Mouse (Mus musculus) intestine, postnatal 0 days (tissue): Measurements from ENCODE around the gene Zfp85. TPM values are rescaled to one million over a fixed set of nuclear protein-coding genes. Genes with fewer than 3 reads are reported as not detected.
A peak's percentile ranks its signal among the peaks of the same experiment; 100 is the strongest.
"Not testable (repeated sequence)": the region's sequence is repeated elsewhere in the genome, so short reads cannot be mapped to it uniquely, and the experiment has no call there.

Source experiments
- ATAC-seq: fragments of 200-750 bp; cut with Nextera tagmentation; 2 replicates; pipeline ENCODE4 v1.8.0; 2017; ENCODE audit warnings: mild to moderate bottlenecking, moderate TSS enrichment, moderate library complexity
- H3K27ac ChIP-seq: fragments of 300-500 bp; sonication (generic); 2 replicates; pipeline ENCODE4 v1.5.1; 2014; ENCODE audit warnings: mild to moderate bottlenecking, low read depth, low read length, moderate library complexity
- H3K27me3 ChIP-seq: fragments of 300-500 bp; sonication (generic); replicated peaks from 2 replicates; pipeline ENCODE4 v1.6.1; 2014; ENCODE audit warnings: low read length, mixed read lengths; ENCODE audit not compliant: control insufficient read depth, insufficient read depth
- H3K36me3 ChIP-seq: fragments of 300-500 bp; sonication (generic); 2 replicates; pipeline ENCODE4 v1.6.1; 2014; ENCODE audit warnings: mild to moderate bottlenecking, moderate library complexity; ENCODE audit not compliant: control insufficient read depth, insufficient read depth
- H3K4me1 ChIP-seq: fragments of 300-500 bp; sonication (generic); replicated peaks from 2 replicates; pipeline ENCODE4 v1.6.1; 2014; ENCODE audit warnings: antibody characterized with exemption, low read length, mixed read lengths; ENCODE audit not compliant: control insufficient read depth, insufficient read depth
- H3K4me2 ChIP-seq: fragments of 300-500 bp; sonication (generic); replicated peaks from 2 replicates; pipeline ENCODE4 v1.6.1; 2014; ENCODE audit warnings: low read depth, mild to moderate bottlenecking, moderate library complexity
- H3K4me3 ChIP-seq: fragments of 300-500 bp; sonication (generic); 2 replicates; pipeline ENCODE4 v1.5.1; 2014; ENCODE audit warnings: low read depth, low read length
- H3K9ac ChIP-seq: fragments of 300-500 bp; sonication (generic); 2 replicates; pipeline ENCODE4 v1.6.1; 2014; ENCODE audit warnings: mild to moderate bottlenecking, low read depth, low read length
- H3K9me3 ChIP-seq: fragments of 300-500 bp; sonication (generic); 2 replicates; pipeline ENCODE4 v1.6.1; 2016; ENCODE audit warnings: mixed run types; ENCODE audit not compliant: control insufficient read depth
- CTCF ChIP-seq: sonication (generic); IDR thresholded peaks from 2 replicates; pipeline ENCODE4 v1.5.1; 2016; ENCODE audit warnings: low read depth, mild to moderate bottlenecking, control low read depth, antibody characterized with exemption, moderate library complexity
- WGBS: fragments of 180-500 bp; shearing (Covaris S2); extraction: QIAGEN DNeasy Blood & Tissue Kit; methylation state at CpG from one replicate; pipeline ENCODE4 v1.1.7; 2014; 5-methylcytosine and 5-hydroxymethylcytosine counted together
- polyA plus RNA-seq: library from polyadenylated mRNA; unstranded; fragments of >200 nt; fragmentation: Nextera tagmentation; extraction: Ambion mirVana; gene quantifications from 2 replicates; pipeline ENCODE4 v1.2.1, GENCODE M21; 2015

Gene Zfp85
- 1.8 and 1.9 TPM in 2 replicates for polyA plus RNA-seq

DNA sequence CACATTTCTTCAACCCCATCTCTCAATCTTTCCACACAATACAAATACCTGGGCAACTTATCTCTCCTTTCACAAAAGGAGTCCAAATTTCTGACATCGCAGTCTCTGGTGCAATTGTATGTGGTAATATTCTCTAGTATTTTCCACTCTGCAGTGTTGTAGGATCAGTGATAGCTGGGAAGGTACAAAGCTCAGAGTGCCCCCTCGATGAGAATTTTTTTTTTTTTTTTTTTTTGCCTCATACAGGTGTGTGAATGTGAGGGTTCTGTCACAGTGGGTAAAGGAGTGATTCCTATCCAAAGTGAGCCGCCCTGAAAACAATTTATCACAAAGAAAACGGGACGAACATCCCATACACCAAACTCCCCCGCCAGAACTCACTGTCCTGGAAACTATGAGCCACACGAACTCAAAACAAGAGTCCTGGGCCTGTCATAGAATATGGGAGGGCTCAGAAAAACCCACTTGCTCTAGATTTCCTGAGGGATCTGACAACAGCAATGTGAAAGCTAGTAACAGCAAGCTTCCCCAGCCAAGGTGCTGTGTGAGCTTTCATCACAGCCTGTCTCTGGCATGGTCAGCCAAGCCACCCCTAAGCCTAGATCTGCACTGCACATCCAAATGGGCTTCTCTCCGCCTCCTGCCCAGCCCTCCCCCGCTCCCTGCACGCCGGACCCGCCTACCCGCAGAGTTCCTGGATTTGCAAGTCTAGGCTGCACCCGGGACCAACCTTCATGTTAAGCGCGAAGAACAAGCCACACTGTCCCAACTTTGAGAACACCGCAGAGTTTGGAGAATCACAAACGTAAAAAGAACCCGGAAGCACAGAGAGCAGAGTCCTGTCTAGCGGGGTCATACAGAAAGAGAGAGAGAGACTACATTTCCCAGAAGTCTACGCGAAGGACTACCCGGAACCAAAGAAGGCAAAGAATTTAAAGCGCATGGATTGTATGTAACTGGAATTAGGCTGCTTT, at the start of gene Zfp85:
Gene Zfp85, minus strand, starts transcription at position 896 of the 974 bp plus-strand sequence.
- peak; percentile 90 for ATAC-seq

DNA sequence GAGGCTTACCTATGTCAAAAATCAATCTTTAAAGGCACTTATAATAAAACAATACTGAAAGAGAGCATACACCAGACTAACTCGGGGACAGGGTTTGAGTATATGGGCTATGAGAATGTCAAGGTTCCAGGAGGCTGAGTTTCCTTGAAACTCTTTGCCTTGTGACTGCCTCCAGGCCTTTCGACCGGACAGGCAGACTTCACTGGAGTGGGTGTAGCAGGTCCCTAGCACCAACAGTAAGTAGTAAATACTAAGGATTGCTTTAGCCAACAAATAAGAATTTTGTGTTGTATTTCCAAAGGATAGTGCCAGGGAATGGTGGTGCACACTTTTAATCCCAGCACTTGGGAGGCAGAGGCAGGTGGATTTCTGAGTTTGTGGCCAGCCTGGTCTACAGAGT, 44.1 kb upstream of the Zfp85 start:
- not testable (repeated sequence) for H3K4me2 ChIP-seq, H3K4me1 ChIP-seq, ATAC-seq, H3K36me3 ChIP-seq, H3K9me3 ChIP-seq, H3K27ac ChIP-seq, H3K4me3 ChIP-seq, H3K9ac ChIP-seq, H3K27me3 ChIP-seq
- 86% methylated on average over 3 of the region's 3 CpGs for WGBS

More for the DNA sequence above, at the start of gene Zfp85:
- Histone ChIP-seq H3K36me3 (no peaks in the 10 kb centered on the region), H3K4me3 (peak within 1 kb of the TSS; percentile 72), H3K27me3 (no peaks in the 10 kb centered on the region), H3K9me3 (no peaks in the 10 kb centered on the region), H3K4me1 (no peaks in the 10 kb centered on the region), H3K9ac (peak within 1 kb of the TSS; percentile 53), H3K4me2 (peak within 1 kb of the TSS; percentile 74), H3K27ac (peak within 1 kb of the TSS; percentile 68; the same call in 1 of the 2 replicates)
- TF ChIP-seq CTCF, result no peak
- 6% methylated on average over 24 of the region's 24 CpGs for WGBS

DNA sequence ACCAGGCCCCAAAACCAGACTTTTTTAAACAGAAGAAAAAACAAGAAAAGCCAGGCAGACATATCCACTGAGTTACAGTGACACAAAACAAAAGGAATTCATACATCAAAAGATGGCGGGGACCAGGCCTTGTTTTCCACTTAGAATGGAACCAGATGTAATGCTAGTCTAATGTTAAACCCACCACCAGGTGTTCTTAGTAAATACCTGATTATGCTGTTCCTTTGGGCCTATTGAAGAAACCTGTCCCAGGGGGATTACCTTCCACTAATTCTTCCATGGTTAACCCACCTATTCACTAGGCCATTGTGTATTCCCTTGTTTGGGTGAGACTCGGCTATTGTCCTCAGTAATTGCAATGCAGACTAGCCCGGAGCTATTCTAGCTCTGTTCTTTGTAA, 43.6 kb upstream of the Zfp85 start:
- H3K9me3 ChIP-seq, result no peaks in the 10 kb centered on the region
- H3K4me3 ChIP-seq, result no peak overlapping the region
- WGBS, result 89% methylated on average over 3 of the region's 3 CpGs

DNA sequence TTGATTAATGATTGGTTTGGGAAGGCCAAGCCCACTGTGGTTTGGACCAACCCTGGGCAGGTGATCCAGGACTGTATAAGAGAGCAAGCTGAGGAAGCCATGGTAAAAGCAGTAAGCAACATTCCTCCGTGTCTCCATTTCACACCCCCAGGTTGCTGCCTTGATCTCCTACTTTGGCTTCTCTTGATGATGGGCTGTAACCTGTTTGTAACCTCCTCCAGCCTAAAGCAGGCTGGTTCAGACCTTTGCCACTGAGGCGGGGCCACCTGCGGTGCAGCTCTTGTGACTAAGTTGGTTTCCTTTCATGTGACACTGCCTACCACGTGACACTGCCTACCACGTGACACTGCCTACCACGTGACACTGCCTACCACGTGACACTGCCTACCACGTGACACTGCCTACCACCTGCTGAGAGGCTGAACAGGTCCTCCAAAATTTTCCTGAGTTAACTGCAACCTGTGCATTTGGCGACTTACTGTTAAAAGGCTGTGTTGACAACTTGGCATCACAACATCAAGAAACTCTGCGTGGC, 37.0 kb upstream of the Zfp85 start:
- Histone ChIP-seq H3K36me3 (no peaks in the 10 kb centered on the region), H3K4me1 (no peaks in the 10 kb centered on the region), H3K4me3 (no peak overlapping the region), H3K27me3 (no peaks in the 10 kb centered on the region), H3K4me2 (no peak overlapping the region), H3K9me3 (no peaks in the 10 kb centered on the region), H3K9ac (no peak overlapping the region), H3K27ac (no peak overlapping the region)
- TF ChIP-seq CTCF, result no peak
- ATAC-seq, result no peak
- 92% methylated on average over 10 of the region's 10 CpGs for WGBS

More for the DNA sequence above, 43.6 kb upstream of the Zfp85 start:
- no peak overlapping the region for H3K9ac ChIP-seq
- H3K27me3 ChIP-seq, result no peaks in the 10 kb centered on the region
- no peak for TF ChIP-seq CTCF
- H3K36me3 ChIP-seq, result no peaks in the 10 kb centered on the region
- no peak for ATAC-seq
- H3K4me1 ChIP-seq, result no peaks in the 10 kb centered on the region
- no peak overlapping the region for H3K4me2 ChIP-seq
- no peak overlapping the region for H3K27ac ChIP-seq

DNA sequence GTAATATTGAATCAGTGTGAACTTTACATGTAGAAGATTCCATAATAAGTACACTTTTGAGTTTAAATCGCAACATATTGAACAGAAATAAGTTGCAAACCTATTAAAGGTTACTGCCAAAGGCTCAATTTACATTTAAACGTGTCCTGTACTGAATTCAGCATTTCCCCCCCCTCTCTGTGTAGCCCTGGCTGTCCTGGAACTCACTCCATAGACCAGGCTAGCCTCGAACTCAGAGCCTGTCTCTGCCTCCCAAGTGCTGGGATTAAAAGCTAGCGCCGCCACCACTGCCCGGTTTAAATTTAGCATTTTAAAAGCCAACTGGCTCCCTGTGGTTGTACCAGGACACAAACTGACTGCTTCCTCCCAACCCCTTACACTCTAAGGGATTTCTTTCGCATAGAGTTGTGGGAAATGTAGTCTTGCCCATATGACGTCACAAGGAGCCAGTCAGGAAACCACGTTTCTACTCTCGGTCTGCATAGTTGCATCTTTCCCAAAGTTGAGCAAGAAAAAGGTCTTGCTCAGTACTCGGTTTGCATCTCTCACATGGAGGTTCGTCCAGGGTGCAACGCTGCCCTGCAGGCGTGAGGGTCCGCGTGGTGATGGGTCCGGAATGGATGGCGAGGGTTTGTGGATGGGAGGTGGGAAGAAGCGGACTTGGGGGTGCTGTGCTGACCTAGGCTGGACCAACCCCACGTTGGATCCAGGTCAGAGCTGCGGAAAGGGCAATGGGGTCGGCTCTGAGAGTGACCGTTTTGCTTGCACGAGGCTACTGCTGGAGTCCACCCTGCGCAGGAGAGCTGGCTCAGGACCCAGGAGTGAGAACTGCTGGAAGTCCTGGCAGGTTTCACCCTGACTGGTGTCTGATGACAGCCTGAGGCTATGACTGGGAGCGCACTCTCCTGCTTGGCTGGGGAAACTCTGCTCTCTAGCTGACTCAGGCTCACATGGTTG, 24.5 kb upstream of the Zfp85 start, which contains the start of gene Zfp493:
Gene Zfp493, plus strand, starts transcription at position 429 of the 957 bp plus-strand sequence.
- peak within 1 kb of the TSS; percentile 66 for H3K4me3 ChIP-seq

More for the DNA sequence above, 24.5 kb upstream of the Zfp85 start, which contains the start of gene Zfp493:
- no peaks in the 10 kb centered on the region for H3K4me1 ChIP-seq
- H3K27me3 ChIP-seq, result no peaks in the 10 kb centered on the region
- H3K9me3 ChIP-seq, result no peaks in the 10 kb centered on the region
- peak within 1 kb of the TSS; percentile 41; the same call in 1 of the 2 replicates for H3K9ac ChIP-seq
- H3K36me3 ChIP-seq, result no peaks in the 10 kb centered on the region
- no peak for TF ChIP-seq CTCF
- 8% methylated on average over 26 of the region's 26 CpGs for WGBS
- no peak within 1 kb of the TSS for H3K27ac ChIP-seq
- H3K4me2 ChIP-seq, result peak within 1 kb of the TSS; percentile 89
- peak; percentile 96 for ATAC-seq
